Mouse (Mus musculus): Measurements from ENCODE around the gene Plekha6. TPM values are rescaled to one million over a fixed set of nuclear protein-coding genes. Genes with fewer than 3 reads are reported as not detected.

Gene Plekha6
- polyA plus RNA-seq, 1 experiment from 2014 or later = 4.6 TPM

DNA sequence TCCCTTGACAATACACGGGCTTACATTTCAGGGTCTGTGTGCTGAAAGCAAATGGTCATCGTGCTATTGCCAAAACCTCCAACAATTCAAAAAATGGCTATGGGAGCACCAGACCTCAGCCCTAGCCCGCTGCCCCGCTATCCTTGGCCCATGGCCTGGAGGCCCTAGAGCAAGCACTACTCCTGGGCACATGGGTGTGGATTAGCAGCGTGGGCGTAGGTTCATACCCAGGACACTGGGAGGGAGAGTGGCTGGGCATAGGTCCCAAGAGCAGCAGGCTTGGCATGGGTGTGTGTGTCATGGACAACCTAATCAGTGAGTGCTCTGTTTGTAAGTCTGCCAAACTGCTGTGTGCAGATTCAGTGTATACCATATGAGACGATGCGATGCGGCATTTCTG, 132.4 kb downstream of the Plekha6 start:
- Histone ChIP-seq H3K4me3 (no peak overlapping the region), H3K36me3 (no peaks in the 10 kb centered on the region), H3K9ac (no peak overlapping the region), H3K4me2 (no peak overlapping the region), H3K27me3 (peaks cover 16% of the 10 kb centered on the region), H3K27ac (no peak overlapping the region), H3K4me1 (peaks cover 19% of the 10 kb centered on the region), H3K9me3 (no peaks in the 10 kb centered on the region)
- WGBS = 68% methylated on average over 9 of the region's 9 CpGs
- ATAC-seq (ENCODE audit: insufficient number of reproducible peaks, low FRiP score, low TSS enrichment, low read depth) = no peak

DNA sequence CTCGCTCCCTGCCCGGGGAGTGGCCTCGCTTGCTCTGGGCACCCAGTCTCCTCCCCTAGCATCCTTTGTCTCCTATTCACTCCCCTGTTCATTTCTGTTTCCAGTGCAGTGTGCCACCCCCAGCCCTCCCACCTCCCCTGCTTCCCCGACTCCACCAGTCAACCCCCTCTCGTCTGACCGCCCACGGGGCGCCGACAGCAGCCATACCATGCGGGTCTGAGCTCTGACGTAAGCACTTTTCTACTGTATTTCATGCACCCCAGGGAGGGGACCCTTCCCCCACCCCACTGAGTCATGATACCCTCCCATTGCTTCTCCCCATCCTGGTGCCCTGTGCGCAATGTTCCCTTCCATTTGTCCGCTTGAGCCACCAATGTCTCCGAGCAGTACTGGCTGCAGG, 134.8 kb downstream of the Plekha6 start:
- WGBS = 37% methylated on average over 14 of the region's 14 CpGs
- Histone ChIP-seq H3K4me3 (no peak overlapping the region), H3K4me1 (peaks cover 28% of the 10 kb centered on the region), H3K4me2 (no peak overlapping the region; the same call in 1 of the 2 replicates), H3K9me3 (no peaks in the 10 kb centered on the region), H3K27me3 (peaks cover 16% of the 10 kb centered on the region), H3K36me3 (no peaks in the 10 kb centered on the region), H3K9ac (no peak overlapping the region), H3K27ac (no peak overlapping the region)
- ATAC-seq (ENCODE audit: insufficient number of reproducible peaks, low FRiP score, low TSS enrichment, low read depth) = no peak

DNA sequence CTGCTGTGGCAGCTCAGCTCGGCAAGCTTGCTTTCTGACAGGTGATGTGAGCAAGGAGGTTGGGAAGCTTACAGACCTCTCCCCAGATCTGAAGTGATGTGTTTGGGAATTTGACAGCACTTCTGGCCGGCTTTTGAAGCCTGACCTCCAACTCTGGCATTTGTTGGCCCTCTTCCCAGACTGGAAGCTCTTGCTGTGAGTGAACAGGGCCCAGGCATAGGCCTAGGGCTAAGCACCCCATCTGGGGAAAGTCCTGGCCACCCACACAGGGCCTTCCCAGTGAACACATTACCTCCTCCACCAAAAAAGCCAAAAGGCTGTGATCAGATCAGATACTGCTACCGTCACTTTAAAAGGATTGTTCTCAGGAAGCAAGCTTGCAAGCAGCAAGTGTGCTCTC, 138.5 kb downstream of the Plekha6 start:
- H3K27ac ChIP-seq = no peak overlapping the region
- no peak overlapping the region for H3K4me3 ChIP-seq
- H3K4me2 ChIP-seq = no peak overlapping the region
- no peak overlapping the region for H3K9ac ChIP-seq
- H3K4me1 ChIP-seq = peaks cover 20% of the 10 kb centered on the region
- no peaks in the 10 kb centered on the region for H3K9me3 ChIP-seq
- ATAC-seq (ENCODE audit: insufficient number of reproducible peaks, low FRiP score, low TSS enrichment, low read depth) = no peak
- H3K36me3 ChIP-seq = no peaks in the 10 kb centered on the region
- H3K27me3 ChIP-seq = peaks cover 16% of the 10 kb centered on the region
- WGBS = 22% methylated on average over 3 of the region's 3 CpGs

GRCm38 (mm10) chr1:133306842-133307241, 142.8 kb downstream of the Plekha6 start:
- Histone ChIP-seq H3K27me3 (no peaks in the 10 kb centered on the region), H3K4me1 (peaks cover 9% of the 10 kb centered on the region), H3K9ac (no peak overlapping the region), H3K36me3 (no peaks in the 10 kb centered on the region), H3K9me3 (no peaks in the 10 kb centered on the region), H3K27ac (no peak overlapping the region), H3K4me3 (no peak overlapping the region), H3K4me2 (no peak overlapping the region)
- no peak for ATAC-seq (ENCODE audit: insufficient number of reproducible peaks, low FRiP score, low TSS enrichment, low read depth)
- 8% methylated on average over 4 of the region's 4 CpGs for WGBS

GRCm38 (mm10) chr1:133307318-133307717, 143.3 kb downstream of the Plekha6 start:
- no peaks in the 10 kb centered on the region for H3K9me3 ChIP-seq
- H3K9ac ChIP-seq = no peak overlapping the region
- H3K36me3 ChIP-seq = no peaks in the 10 kb centered on the region

DNA sequence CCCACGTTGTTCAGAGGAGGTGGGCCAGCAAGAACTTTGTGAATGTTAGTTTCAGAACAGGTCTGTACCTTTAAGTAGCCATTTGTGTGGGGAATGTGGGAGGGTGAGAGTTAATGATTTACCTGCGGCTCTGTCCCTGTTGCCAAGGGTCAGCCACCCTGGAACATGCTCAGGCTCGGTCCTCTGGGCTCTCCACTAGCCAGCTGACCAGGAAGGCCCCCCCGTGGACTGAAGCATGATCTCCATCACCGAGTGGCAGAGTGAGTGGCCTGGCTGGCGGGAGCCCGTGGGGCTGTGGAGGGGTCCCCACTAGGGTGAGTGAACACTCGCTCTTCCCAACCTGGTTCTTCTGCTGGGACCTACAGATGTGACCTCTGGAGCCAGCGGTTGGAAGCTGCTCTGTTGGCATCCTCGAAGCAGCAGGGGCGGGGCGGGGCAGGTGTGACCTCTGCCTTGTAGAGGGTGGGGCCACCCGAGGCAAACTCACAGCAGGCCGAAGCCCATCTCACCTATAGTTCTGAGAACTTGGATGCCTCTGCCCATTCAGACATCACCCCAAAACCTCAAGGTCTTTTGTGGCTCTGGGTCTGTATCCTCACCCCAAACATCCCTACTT, 145.8 kb downstream of the Plekha6 start, which contains the start of gene Golt1a:
TSS of gene Golt1a (plus strand) at position 149 of the 616 bp plus-strand sequence.
- 53% methylated on average over 14 of the region's 14 CpGs for WGBS
- Histone ChIP-seq H3K4me1 (peaks cover 4% of the 10 kb centered on the region), H3K9me3 (no peaks in the 10 kb centered on the region), H3K27me3 (no peaks in the 10 kb centered on the region), H3K4me2 (no peak within 1 kb of the TSS), H3K9ac (no peak within 1 kb of the TSS), H3K27ac (no peak within 1 kb of the TSS), H3K4me3 (no peak within 1 kb of the TSS), H3K36me3 (no peaks in the 10 kb centered on the region)
- no peak for ATAC-seq (ENCODE audit: insufficient number of reproducible peaks, low FRiP score, low TSS enrichment, low read depth)

More at GRCm38 (mm10) chr1:133307318-133307717, 143.3 kb downstream of the Plekha6 start:
- Histone ChIP-seq H3K27me3 (no peaks in the 10 kb centered on the region), H3K4me1 (peaks cover 8% of the 10 kb centered on the region), H3K27ac (no peak overlapping the region), H3K4me2 (no peak overlapping the region), H3K4me3 (no peak overlapping the region)
- 16% methylated on average over 6 of the region's 6 CpGs for WGBS
- ATAC-seq (ENCODE audit: insufficient number of reproducible peaks, low FRiP score, low TSS enrichment, low read depth) = no peak

DNA sequence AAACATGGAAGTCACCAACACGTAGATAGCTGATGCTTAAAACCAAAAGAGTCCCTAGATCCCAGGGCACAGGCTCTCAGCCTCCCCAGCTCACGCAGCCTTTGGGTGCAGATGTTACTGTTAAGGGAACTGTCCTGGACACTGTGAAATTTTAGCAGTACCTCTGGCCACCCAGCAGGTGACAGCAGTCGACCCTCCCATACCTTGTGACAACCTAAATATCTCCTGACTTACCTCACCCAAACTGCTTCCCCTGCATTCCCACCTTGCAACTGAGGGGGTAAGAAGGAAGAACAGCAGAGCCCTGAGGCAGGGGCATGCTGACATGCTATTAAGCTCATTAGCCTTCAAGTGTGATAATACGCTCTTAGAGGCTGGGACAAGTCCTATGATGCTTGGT, 147.2 kb downstream of the Plekha6 start:
- H3K4me2 ChIP-seq = no peak overlapping the region

DNA sequence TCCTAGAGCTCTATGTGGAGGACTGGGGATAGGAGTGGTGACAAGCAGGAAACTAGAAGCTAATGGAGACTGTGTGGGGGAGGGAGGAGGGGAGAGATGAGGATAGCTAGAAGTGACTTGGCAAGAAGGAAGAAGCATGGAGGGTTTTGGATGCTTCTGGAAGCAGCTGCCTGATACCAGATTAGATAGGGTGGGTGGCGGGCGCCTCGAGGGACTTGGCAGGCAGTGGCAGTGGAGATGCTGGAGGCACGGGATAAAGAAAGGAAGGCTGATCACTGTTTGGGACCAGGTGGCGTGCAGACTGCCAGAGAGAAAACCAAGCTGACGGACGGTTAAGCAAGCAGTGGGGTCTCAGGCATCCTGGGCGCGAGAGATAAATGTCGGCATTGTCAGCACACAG, 147.9 kb downstream of the Plekha6 start:
- no peak for ATAC-seq (ENCODE audit: insufficient number of reproducible peaks, low FRiP score, low TSS enrichment, low read depth)
- H3K27me3 ChIP-seq = no peaks in the 10 kb centered on the region
- 35% methylated on average over 10 of the region's 10 CpGs for WGBS
- H3K36me3 ChIP-seq = no peaks in the 10 kb centered on the region
- H3K9ac ChIP-seq = no peak overlapping the region
- H3K9me3 ChIP-seq = no peaks in the 10 kb centered on the region
- H3K27ac ChIP-seq = no peak overlapping the region
- H3K4me1 ChIP-seq = peaks cover 4% of the 10 kb centered on the region
- H3K4me2 ChIP-seq = no peak overlapping the region
- no peak overlapping the region for H3K4me3 ChIP-seq

More for the DNA sequence above, 147.2 kb downstream of the Plekha6 start:
- Histone ChIP-seq H3K36me3 (no peaks in the 10 kb centered on the region), H3K9ac (no peak overlapping the region), H3K4me1 (peaks cover 4% of the 10 kb centered on the region), H3K4me3 (no peak overlapping the region), H3K27me3 (no peaks in the 10 kb centered on the region), H3K9me3 (no peaks in the 10 kb centered on the region), H3K27ac (no peak overlapping the region)
- no peak for ATAC-seq (ENCODE audit: insufficient number of reproducible peaks, low FRiP score, low TSS enrichment, low read depth)
- WGBS = 50% methylated on average over 4 of the region's 4 CpGs

DNA sequence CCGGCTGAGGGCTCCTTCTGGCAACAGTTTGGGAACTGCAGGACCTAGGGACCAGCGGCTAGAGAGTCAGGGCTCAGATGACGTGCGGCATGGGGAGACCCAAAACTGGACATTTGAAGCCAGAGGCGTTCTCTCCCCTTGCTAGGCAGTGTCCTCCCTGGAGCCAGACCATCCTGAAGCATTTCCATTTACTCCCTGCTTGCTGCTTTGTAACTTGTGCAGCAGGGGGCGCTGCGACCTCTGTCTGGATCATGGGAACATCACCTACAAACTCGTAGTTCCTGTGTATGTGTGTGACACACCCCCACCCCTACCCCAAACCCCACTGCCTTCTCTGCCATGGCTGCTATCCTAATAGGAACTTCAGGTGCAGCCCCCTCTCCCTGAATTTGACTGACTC, 150.4 kb downstream of the Plekha6 start:
- Histone ChIP-seq H3K9ac (no peak overlapping the region), H3K9me3 (no peaks in the 10 kb centered on the region), H3K27ac (no peak overlapping the region), H3K4me1 (peaks cover 4% of the 10 kb centered on the region), H3K4me2 (no peak overlapping the region), H3K4me3 (no peak overlapping the region), H3K36me3 (no peaks in the 10 kb centered on the region), H3K27me3 (no peaks in the 10 kb centered on the region)
- no peak for ATAC-seq (ENCODE audit: insufficient number of reproducible peaks, low FRiP score, low TSS enrichment, low read depth)
- WGBS = 22% methylated on average over 8 of the region's 8 CpGs

DNA sequence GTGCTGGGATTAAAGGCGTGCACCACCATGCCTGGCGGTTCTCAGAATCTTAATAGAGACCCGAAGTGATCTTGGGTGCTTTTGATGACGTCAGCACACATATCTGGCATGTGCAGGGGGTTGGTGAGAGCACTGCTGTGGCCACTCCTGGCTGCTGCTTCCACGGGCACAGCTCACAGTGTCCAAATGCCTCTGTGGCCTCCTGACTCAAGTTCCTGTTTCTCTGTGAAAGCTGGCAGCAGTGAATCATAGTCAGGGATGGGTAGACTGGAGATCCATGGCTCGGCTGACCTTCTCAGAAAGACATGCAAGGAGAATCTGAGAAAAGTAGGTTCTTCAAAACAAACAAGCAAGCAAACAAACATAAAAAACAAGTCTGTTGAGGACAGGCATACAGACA, 151.8 kb downstream of the Plekha6 start:
- no peak overlapping the region for H3K9ac ChIP-seq
- no peak for ATAC-seq (ENCODE audit: insufficient number of reproducible peaks, low FRiP score, low TSS enrichment, low read depth)
- WGBS = 78% methylated on average over 6 of the region's 6 CpGs

DNA sequence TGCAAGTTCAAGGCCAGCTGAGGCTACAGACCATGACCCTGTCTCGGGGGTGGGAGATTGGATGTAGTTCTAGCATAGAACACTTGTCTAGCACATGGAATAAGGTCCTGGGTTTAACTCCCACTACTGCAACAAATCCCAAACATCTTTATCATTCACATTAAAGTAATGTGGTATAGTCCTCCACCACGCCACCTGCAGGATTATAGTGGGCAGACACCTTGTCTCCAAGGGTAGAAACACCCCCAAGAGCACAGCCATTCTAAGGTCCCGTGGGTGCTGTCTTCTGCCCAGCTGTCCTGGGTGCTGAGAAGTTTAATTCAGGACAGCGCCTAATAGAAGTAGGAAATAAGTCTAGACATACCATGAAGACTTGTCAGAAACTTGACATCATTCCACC, 152.6 kb downstream of the Plekha6 start:
- peaks cover 7% of the 10 kb centered on the region for H3K4me1 ChIP-seq
- no peaks in the 10 kb centered on the region for H3K36me3 ChIP-seq
- H3K9me3 ChIP-seq = no peaks in the 10 kb centered on the region
- H3K4me2 ChIP-seq = no peak overlapping the region
- no peak overlapping the region for H3K9ac ChIP-seq
- no peak for ATAC-seq (ENCODE audit: insufficient number of reproducible peaks, low FRiP score, low TSS enrichment, low read depth)
- no peak overlapping the region for H3K27ac ChIP-seq
- no peak overlapping the region for H3K4me3 ChIP-seq
- no peaks in the 10 kb centered on the region for H3K27me3 ChIP-seq
- 78% methylated on average over 4 of the region's 4 CpGs for WGBS

More for the DNA sequence above, 151.8 kb downstream of the Plekha6 start:
- Histone ChIP-seq H3K4me1 (peaks cover 4% of the 10 kb centered on the region), H3K27ac (no peak overlapping the region), H3K27me3 (no peaks in the 10 kb centered on the region), H3K4me3 (no peak overlapping the region), H3K36me3 (no peaks in the 10 kb centered on the region), H3K9me3 (no peaks in the 10 kb centered on the region), H3K4me2 (no peak overlapping the region)

- Histone ChIP-seq H3K4me1 (peaks cover 4% of the 10 kb centered on the region; the same call in 1 of the 2 replicates), H3K9ac (no peak overlapping the region), H3K27me3 (no peaks in the 10 kb centered on the region), H3K9me3 (no peaks in the 10 kb centered on the region), H3K36me3 (no peaks in the 10 kb centered on the region), H3K27ac (no peak overlapping the region), H3K4me2 (no peak overlapping the region), H3K4me3 (no peak overlapping the region)
- WGBS = 69% methylated on average over 1 of the region's 1 CpGs
- ATAC-seq (ENCODE audit: insufficient number of reproducible peaks, low FRiP score, low TSS enrichment, low read depth) = no peak
Measured at GRCm38 (mm10) chr1:133317149-133317548, 153.1 kb downstream of the Plekha6 start.
